Mouse (Mus musculus): Measurements from ENCODE around the gene Card10. TPM values are rescaled to one million over a fixed set of nuclear protein-coding genes. Genes with fewer than 3 reads are reported as not detected.
A peak's percentile ranks its signal among the peaks of the same experiment; 100 is the strongest.

The Card10 gene
- polyA plus RNA-seq, 1 experiment from 2014 or later = 2.2 TPM

DNA sequence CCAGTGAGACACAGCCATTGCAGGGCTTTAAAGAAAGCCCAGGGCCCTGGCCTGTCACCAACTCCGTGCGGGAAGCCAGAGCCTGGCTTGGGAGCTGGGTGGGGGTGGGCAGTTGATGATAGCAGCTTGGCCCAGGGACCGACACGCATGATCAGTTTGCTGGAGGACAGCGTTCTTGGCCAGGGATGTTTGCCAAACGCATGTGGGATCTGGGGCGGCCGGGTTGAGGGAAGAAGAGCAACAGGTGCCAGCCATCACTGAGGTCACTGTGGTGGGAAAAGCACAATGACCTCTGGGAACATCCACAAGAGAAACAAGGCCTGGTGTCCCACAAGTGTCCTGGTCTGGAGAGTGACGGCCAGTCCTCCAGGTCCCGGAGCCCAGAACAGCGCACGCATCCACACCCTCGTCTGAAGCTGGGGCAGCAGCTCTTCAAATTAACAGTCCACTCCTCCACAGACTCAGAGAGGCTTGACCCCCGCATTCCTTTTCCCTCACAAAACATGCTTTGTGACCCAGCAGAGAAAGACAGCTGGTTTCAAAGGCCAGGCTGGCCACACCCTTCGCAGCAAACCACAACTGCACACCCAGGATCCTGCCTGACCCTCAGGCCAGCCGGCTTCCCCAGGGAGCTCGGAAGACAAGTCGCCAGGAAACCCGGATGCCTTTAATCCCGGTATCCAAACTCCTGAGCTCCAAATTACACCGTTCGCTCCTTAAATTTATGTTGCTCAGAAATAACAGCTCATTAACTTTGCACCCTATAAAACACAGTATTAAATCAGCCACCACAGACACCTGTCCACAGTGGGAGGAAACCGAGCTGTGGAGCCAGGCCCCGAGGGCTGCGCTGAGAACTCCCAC is 6.4 kb downstream of the Card10 start:
- WGBS = 45% methylated on average over 25 of the region's 25 CpGs
- H3K36me3 ChIP-seq (ENCODE audit: control insufficient read depth, insufficient read depth, low read length) = no peaks in the 10 kb centered on the region
- H3K9me3 ChIP-seq (replicated peaks; ENCODE audit: control insufficient read depth, low read length, poor library complexity, severe bottlenecking) = no peaks in the 10 kb centered on the region
- H3K4me1 ChIP-seq (ENCODE audit: control insufficient read depth, insufficient read depth, low read length) = peaks cover 2% of the 10 kb centered on the region; the same call in 1 of the 2 replicates
- no peak overlapping the region for H3K4me3 ChIP-seq (ENCODE audit: low read depth, low read length)
- H3K9ac ChIP-seq (ENCODE audit: low read depth, low read length) = no peak overlapping the region
- H3K4me2 ChIP-seq (ENCODE audit: low read length) = no peak overlapping the region
- H3K27me3 ChIP-seq (ENCODE audit: control insufficient read depth, insufficient read depth, low read depth, low read length) = peaks cover 9% of the 10 kb centered on the region
- ATAC-seq = no peak
- no peak overlapping the region for H3K27ac ChIP-seq (ENCODE audit: low read length)

DNA sequence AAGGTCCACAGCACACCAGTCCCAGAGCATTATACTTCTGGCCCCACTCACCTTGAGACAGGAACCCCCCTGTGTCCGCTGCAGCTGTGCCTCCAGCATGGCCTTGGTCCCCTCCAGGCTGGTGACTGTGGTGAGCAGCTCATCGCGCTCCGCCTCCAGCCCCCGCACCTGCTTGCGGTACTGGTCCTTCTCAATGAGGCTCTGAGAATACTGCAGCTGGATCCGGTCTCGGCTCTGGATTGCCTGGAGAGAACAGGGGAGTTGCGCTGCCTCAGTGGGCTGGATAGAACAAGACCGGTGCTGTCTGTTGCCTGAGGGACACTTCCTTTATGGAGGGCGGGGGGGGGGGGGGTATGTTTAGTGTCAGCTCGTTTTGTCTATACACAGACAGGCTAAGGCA is 11.9 kb downstream of the Card10 start:
- Histone ChIP-seq H3K4me1 (ENCODE audit: control insufficient read depth, insufficient read depth, low read length) (no peaks in the 10 kb centered on the region; the same call in 1 of the 2 replicates), H3K4me2 (ENCODE audit: low read length) (no peak overlapping the region), H3K9me3 (replicated peaks; ENCODE audit: control insufficient read depth, low read length, poor library complexity, severe bottlenecking) (no peaks in the 10 kb centered on the region), H3K27me3 (ENCODE audit: control insufficient read depth, insufficient read depth, low read depth, low read length) (no peaks in the 10 kb centered on the region), H3K36me3 (ENCODE audit: control insufficient read depth, insufficient read depth, low read length) (no peaks in the 10 kb centered on the region), H3K4me3 (ENCODE audit: low read depth, low read length) (no peak overlapping the region), H3K27ac (ENCODE audit: low read length) (no peak overlapping the region), H3K9ac (ENCODE audit: low read depth, low read length) (no peak overlapping the region)
- WGBS = 80% methylated on average over 12 of the region's 12 CpGs
- ATAC-seq = no peak

DNA sequence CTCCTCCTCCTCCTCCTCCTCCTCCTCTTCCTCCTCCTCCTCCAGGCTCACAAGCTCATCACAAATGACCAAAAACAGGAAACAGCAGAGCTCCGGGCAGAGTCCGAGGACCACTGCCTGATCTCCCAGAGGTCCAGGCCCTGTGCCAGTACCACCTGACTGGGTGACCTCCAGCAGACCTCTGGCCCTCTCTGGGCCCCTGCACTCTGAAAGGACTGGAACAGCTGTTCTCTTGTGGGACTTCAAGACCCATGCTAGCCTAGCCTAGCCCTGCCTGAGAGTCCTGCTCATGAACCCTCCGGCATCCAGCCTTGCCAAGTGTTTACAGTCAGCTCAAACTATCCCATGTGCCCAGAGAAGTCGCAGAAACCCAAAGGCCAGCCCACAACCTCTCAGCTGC is 12.4 kb downstream of the Card10 start:
- no peak for ATAC-seq
- H3K4me2 ChIP-seq (ENCODE audit: low read length) = no peak overlapping the region
- no peaks in the 10 kb centered on the region for H3K27me3 ChIP-seq (ENCODE audit: control insufficient read depth, insufficient read depth, low read depth, low read length)
- H3K9me3 ChIP-seq (replicated peaks; ENCODE audit: control insufficient read depth, low read length, poor library complexity, severe bottlenecking) = no peaks in the 10 kb centered on the region
- H3K4me1 ChIP-seq (ENCODE audit: control insufficient read depth, insufficient read depth, low read length) = no peaks in the 10 kb centered on the region
- no peaks in the 10 kb centered on the region for H3K36me3 ChIP-seq (ENCODE audit: control insufficient read depth, insufficient read depth, low read length)
- H3K27ac ChIP-seq (ENCODE audit: low read length) = no peak overlapping the region
- no peak overlapping the region for H3K9ac ChIP-seq (ENCODE audit: low read depth, low read length)
- 63% methylated on average over 4 of the region's 4 CpGs for WGBS
- H3K4me3 ChIP-seq (ENCODE audit: low read depth, low read length) = no peak overlapping the region

DNA sequence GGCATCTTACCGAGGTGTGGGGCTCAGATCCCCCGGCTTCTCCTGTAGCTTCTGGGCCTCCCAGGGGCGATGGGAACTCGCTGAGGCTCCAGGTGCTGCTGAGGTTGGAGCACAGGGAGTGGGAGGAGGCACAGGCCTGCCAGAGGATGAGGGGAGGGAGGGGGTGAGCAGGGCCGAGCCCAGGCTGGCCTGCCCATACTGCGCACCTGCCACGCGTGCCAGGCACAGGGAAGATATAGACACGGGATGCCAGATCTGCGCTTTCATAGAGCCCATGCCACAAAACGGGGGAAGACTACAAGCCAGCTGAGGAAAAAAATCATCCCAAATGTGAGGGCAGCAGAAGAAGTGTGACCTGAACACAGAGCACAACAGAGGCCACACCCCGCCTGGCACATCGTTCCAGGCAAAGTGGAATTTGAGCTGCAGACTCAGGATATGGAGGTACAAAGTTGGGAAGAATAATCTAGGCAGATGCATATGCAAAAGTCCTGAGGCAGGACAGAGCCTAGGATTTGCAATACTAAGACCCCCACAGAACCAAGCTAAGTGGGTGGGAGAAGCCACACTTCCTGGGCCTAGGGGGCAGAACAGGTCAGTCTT is 13.0 kb downstream of the Card10 start:
- no peaks in the 10 kb centered on the region for H3K36me3 ChIP-seq (ENCODE audit: control insufficient read depth, insufficient read depth, low read length)
- H3K9me3 ChIP-seq (replicated peaks; ENCODE audit: control insufficient read depth, low read length, poor library complexity, severe bottlenecking) = no peaks in the 10 kb centered on the region
- no peak overlapping the region for H3K27ac ChIP-seq (ENCODE audit: low read length)
- no peaks in the 10 kb centered on the region for H3K27me3 ChIP-seq (ENCODE audit: control insufficient read depth, insufficient read depth, low read depth, low read length)
- 83% methylated on average over 13 of the region's 13 CpGs for WGBS
- no peak overlapping the region for H3K4me3 ChIP-seq (ENCODE audit: low read depth, low read length)
- ATAC-seq = no peak
- no peak overlapping the region for H3K4me2 ChIP-seq (ENCODE audit: low read length)
- no peak overlapping the region for H3K9ac ChIP-seq (ENCODE audit: low read depth, low read length)
- no peaks in the 10 kb centered on the region for H3K4me1 ChIP-seq (ENCODE audit: control insufficient read depth, insufficient read depth, low read length)

DNA sequence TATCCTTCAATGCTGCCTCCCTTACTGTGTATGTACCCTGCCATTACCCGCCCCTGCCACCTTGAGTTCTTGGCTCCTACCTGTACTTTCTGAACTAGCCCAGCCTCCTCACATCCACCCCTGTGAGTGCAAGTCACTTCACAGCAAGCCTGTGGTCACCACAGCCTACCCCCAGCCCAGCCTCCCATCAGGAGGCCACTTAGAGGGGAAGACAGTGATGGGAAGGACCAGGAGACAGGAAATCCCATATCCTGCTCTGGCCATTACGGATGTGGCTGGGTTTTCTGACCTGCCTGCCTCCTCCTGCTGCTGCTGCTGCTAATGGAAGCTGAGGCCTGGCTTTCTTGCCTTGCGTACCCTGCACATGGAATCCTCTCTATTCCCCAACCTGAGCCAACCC is 14.8 kb downstream of the Card10 start:
- H3K4me1 ChIP-seq (ENCODE audit: control insufficient read depth, insufficient read depth, low read length) = no peaks in the 10 kb centered on the region
- H3K4me3 ChIP-seq (ENCODE audit: low read depth, low read length) = no peak overlapping the region
- no peaks in the 10 kb centered on the region for H3K9me3 ChIP-seq (replicated peaks; ENCODE audit: control insufficient read depth, low read length, poor library complexity, severe bottlenecking)
- H3K27me3 ChIP-seq (ENCODE audit: control insufficient read depth, insufficient read depth, low read depth, low read length) = no peaks in the 10 kb centered on the region
- H3K27ac ChIP-seq (ENCODE audit: low read length) = peak overlapping the region; percentile 29; the same call in 1 of the 2 replicates
- no peak overlapping the region for H3K4me2 ChIP-seq (ENCODE audit: low read length)
- no peak for ATAC-seq
- H3K36me3 ChIP-seq (ENCODE audit: control insufficient read depth, insufficient read depth, low read length) = no peaks in the 10 kb centered on the region
- WGBS = 78% methylated on average over 3 of the region's 3 CpGs
- H3K9ac ChIP-seq (ENCODE audit: low read depth, low read length) = no peak overlapping the region

DNA sequence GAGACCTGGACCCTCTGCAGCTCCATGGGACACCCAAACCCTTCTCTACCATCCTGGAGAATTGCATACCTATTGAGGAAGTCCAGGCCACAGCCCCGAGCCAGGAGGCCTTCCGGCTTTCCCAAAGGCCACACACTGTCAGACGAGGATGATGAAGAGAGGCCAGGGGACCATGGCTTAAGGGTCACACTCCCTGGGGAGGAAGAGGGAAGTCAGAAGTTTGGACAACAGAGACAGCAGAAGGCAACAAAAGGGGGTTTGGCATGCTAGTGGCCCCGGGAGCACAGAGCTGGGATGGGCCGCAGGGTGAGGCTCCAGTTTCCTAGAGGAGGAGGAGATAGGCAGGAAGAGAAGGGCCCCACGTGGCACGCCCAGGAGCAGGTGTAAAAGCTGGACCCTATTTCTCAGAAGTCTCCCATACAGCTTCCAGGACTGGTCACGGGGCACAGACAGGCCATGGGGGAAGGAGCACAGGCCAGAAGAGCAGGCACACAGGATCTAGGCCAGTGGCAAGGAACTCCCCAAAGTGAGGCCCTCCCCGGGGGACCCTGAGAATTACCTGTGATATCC is 15.5 kb downstream of the Card10 start:
- Histone ChIP-seq H3K4me3 (ENCODE audit: low read depth, low read length) (no peak overlapping the region), H3K9me3 (replicated peaks; ENCODE audit: control insufficient read depth, low read length, poor library complexity, severe bottlenecking) (no peaks in the 10 kb centered on the region), H3K4me2 (ENCODE audit: low read length) (no peak overlapping the region), H3K27ac (ENCODE audit: low read length) (peak overlapping the region; percentile 29), H3K27me3 (ENCODE audit: control insufficient read depth, insufficient read depth, low read depth, low read length) (no peaks in the 10 kb centered on the region), H3K4me1 (ENCODE audit: control insufficient read depth, insufficient read depth, low read length) (no peaks in the 10 kb centered on the region), H3K36me3 (ENCODE audit: control insufficient read depth, insufficient read depth, low read length) (no peaks in the 10 kb centered on the region), H3K9ac (ENCODE audit: low read depth, low read length) (no peak overlapping the region)
- WGBS = 70% methylated on average over 9 of the region's 9 CpGs
- ATAC-seq = no peak

DNA sequence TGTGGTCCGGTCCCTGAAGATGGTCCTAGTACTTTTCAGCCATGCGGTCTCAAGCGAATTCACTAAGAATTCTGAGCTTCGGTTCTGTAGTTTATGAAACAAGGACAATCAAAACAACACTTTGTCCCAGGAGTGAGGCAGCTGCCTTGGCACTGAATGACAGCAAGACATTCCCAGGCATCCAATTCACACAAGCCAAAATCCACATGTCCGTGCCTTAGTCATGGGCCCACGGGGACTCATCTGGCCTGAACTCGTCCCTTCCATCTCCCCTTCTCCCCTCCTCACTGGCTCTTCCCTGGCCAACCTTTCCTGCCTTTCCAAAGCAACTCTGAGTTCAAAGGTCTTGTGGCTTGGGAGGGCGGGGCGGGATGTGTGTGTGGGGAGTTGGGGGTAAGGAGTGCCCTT is 16.4 kb downstream of the Card10 start:
- no peak overlapping the region for H3K9ac ChIP-seq (ENCODE audit: low read depth, low read length)
- H3K9me3 ChIP-seq (replicated peaks; ENCODE audit: control insufficient read depth, low read length, poor library complexity, severe bottlenecking) = no peaks in the 10 kb centered on the region
- no peak overlapping the region for H3K4me3 ChIP-seq (ENCODE audit: low read depth, low read length)
- H3K27ac ChIP-seq (ENCODE audit: low read length) = no peak overlapping the region
- H3K4me2 ChIP-seq (ENCODE audit: low read length) = no peak overlapping the region
- ATAC-seq = no peak
- 80% methylated on average over 9 of the region's 9 CpGs for WGBS
- no peaks in the 10 kb centered on the region for H3K27me3 ChIP-seq (ENCODE audit: control insufficient read depth, insufficient read depth, low read depth, low read length)
- H3K36me3 ChIP-seq (ENCODE audit: control insufficient read depth, insufficient read depth, low read length) = no peaks in the 10 kb centered on the region
- no peaks in the 10 kb centered on the region for H3K4me1 ChIP-seq (ENCODE audit: control insufficient read depth, insufficient read depth, low read length)

DNA sequence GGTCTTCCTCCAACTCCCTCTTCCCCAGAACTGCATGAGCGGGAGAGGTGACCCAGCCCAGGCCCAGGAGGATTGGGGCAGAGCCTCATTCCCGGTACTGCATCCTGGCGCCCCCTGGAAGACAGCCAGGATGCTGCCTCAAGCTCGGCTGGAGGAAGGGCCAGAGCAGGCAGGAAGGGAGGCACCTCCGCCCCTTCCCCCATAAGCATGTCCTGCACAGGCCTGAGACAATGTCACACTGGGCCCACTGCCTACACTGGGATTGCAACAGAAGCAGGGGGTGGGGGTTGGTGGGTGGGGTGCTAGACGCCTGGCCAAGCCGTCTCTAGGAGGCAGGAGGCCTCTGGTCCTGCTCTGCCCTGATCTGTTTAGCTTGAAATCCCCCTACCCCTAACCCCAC is 16.9 kb downstream of the Card10 start:
- H3K4me3 ChIP-seq (ENCODE audit: low read depth, low read length) = no peak overlapping the region
- H3K9me3 ChIP-seq (replicated peaks; ENCODE audit: control insufficient read depth, low read length, poor library complexity, severe bottlenecking) = no peaks in the 10 kb centered on the region
- no peaks in the 10 kb centered on the region for H3K36me3 ChIP-seq (ENCODE audit: control insufficient read depth, insufficient read depth, low read length)
- no peak overlapping the region for H3K4me2 ChIP-seq (ENCODE audit: low read length)
- 26% methylated on average over 7 of the region's 7 CpGs for WGBS
- H3K9ac ChIP-seq (ENCODE audit: low read depth, low read length) = no peak overlapping the region
- H3K4me1 ChIP-seq (ENCODE audit: control insufficient read depth, insufficient read depth, low read length) = no peaks in the 10 kb centered on the region
- 0 out of 2 replicates have a peak, but pooled peaks have one; percentile 21 for ATAC-seq
- no peak overlapping the region for H3K27ac ChIP-seq (ENCODE audit: low read length)
- no peaks in the 10 kb centered on the region for H3K27me3 ChIP-seq (ENCODE audit: control insufficient read depth, insufficient read depth, low read depth, low read length)

DNA sequence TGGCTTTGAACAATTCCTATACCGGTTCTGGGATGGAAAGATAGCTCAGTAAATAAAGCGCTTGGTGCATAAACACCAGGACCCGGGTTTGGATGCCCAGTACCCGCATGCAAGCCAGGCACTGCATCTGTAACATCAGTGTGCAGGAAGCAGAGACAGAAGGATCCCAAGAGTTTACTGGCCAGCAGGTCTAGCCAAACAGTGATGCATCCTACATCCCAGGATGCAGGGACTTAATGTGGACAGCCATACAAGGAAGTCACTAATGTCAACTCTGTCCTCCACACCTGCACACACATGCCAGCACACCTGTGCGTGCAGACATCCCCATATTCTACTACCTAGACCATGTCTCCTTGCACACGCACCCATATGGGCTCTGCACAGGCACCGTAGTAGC is 17.6 kb downstream of the Card10 start:
- Histone ChIP-seq H3K27me3 (ENCODE audit: control insufficient read depth, insufficient read depth, low read depth, low read length) (no peaks in the 10 kb centered on the region), H3K27ac (ENCODE audit: low read length) (no peak overlapping the region), H3K9ac (ENCODE audit: low read depth, low read length) (no peak overlapping the region), H3K4me3 (ENCODE audit: low read depth, low read length) (no peak overlapping the region), H3K4me1 (ENCODE audit: control insufficient read depth, insufficient read depth, low read length) (no peaks in the 10 kb centered on the region), H3K4me2 (ENCODE audit: low read length) (no peak overlapping the region), H3K36me3 (ENCODE audit: control insufficient read depth, insufficient read depth, low read length) (no peaks in the 10 kb centered on the region), H3K9me3 (replicated peaks; ENCODE audit: control insufficient read depth, low read length, poor library complexity, severe bottlenecking) (no peaks in the 10 kb centered on the region)
- ATAC-seq = no peak
- 97% methylated on average over 7 of the region's 7 CpGs for WGBS
